Mouse (Mus musculus) layer of hippocampus, adult 9-10 months (tissue): ENCODE measurements around the gene Nkx2-1.

ENCODE experiments used
- DNase-seq: peaks from one replicate; pipeline ENCODE4 v3.0.0; 2022; ENCODE audit warnings: low spot score

Gene Nkx2-1

GRCm38 (mm10) chr12:56522191-56522590 is 14.5 kb downstream of the Nkx2-1 start:
- DNase-seq = no peak

- no peak for DNase-seq
Observed at GRCm38 (mm10) chr12:56521106-56521840, 15.4 kb downstream of the Nkx2-1 start.

- no peak for DNase-seq
Observed at GRCm38 (mm10) chr12:56520396-56521105, 16.2 kb downstream of the Nkx2-1 start.

- DNase-seq = no peak
Observed at GRCm38 (mm10) chr12:56519738-56520191, 16.9 kb downstream of the Nkx2-1 start.

GRCm38 (mm10) chr12:56519071-56519737 is 17.5 kb downstream of the Nkx2-1 start:
- DNase-seq = no peak

- DNase-seq = no peak
Observed at GRCm38 (mm10) chr12:56518221-56518620, 18.5 kb downstream of the Nkx2-1 start.

- no peak for DNase-seq
Observed at GRCm38 (mm10) chr12:56514831-56515230, 21.9 kb downstream of the Nkx2-1 start.

- no peak for DNase-seq
Observed at GRCm38 (mm10) chr12:56508413-56508812, 28.3 kb downstream of the Nkx2-1 start.

- no peak for DNase-seq
Observed at GRCm38 (mm10) chr12:56487046-56487445, 49.7 kb downstream of the Nkx2-1 start.

- DNase-seq = no peak
Observed at GRCm38 (mm10) chr12:56482606-56483005, 54.1 kb downstream of the Nkx2-1 start.
